In the genomic region with DNA sequence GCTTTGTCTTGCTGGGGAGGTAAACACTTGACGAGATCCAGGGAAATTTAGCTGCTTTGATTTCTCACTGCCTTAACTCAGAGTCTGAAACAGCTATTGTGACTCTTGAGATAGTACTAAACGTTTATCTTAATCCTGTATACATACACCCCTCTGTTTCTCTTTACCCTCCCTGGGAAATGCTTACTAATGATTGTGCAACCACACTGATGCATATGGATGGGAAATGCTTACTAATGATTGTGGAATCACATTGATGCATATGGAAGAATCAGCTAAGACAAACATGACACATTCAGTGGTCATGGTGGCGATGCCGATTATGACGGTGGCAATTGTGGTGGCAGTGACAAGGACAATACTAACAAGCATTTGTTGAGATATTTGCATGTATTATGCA, we compare ENCODE assay signal across 20 mouse cellular contexts. TPM values are rescaled to one million over a fixed set of nuclear protein-coding genes. Genes with fewer than 3 reads are reported as not detected.
DNase-seq lines count a peak whose midpoint lies in the region; ATAC-seq and TF ChIP-seq lines count a peak whose summit lies in the region.
"Had no signal": no experiment of that assay in that cellular context is flagged by ENCODE, and none has a peak within 500 bp of the region (broad histone marks: within the 10 kb centered on the region; RNA-seq: fewer than 3 reads in every experiment).

No protein-coding gene starts in this region.

- TF ChIP-seq CTCF in stomach, postnatal 0 days (IDR thresholded peaks at IDR 0.05; ENCODE audit: low read depth) = no peak

- no peak overlapping the region for H3K9ac ChIP-seq in limb, embryonic 15.5 days
- H3K9ac ChIP-seq in liver, embryonic 15.5 days = no peak overlapping the region
- H3K9ac ChIP-seq in stomach, postnatal 0 days (ENCODE audit: low read length) = no peak overlapping the region
- H3K9ac ChIP-seq in forebrain, embryonic 11.5 days (ENCODE audit: low read length) = no peak overlapping the region
- H3K9ac ChIP-seq: forebrain, embryonic 12.5 days; heart, embryonic 15.5 days; hindbrain, embryonic 14.5 days; liver, embryonic 13.5 days; neural tube, embryonic 15.5 days had no signal

- no peaks in the 10 kb centered on the region for H3K27me3 ChIP-seq in limb, embryonic 15.5 days
- no peaks in the 10 kb centered on the region for H3K27me3 ChIP-seq in limb, embryonic 10.5 days (ENCODE audit: low read depth, poor library complexity, severe bottlenecking)
- no peaks in the 10 kb centered on the region for H3K27me3 ChIP-seq in liver, embryonic 15.5 days
- no peaks in the 10 kb centered on the region for H3K27me3 ChIP-seq in stomach, postnatal 0 days (ENCODE audit: control insufficient read depth, insufficient read depth, low read length)
- H3K27me3 ChIP-seq in forebrain, embryonic 11.5 days (ENCODE audit: control insufficient read depth, insufficient read depth, low read length) = no peaks in the 10 kb centered on the region
- H3K27me3 ChIP-seq: forebrain, embryonic 12.5 days; heart, embryonic 15.5 days; liver, embryonic 13.5 days; neural tube, embryonic 15.5 days had no signal

- no peak overlapping the region for H3K4me3 ChIP-seq in limb, embryonic 15.5 days
- no peak overlapping the region for H3K4me3 ChIP-seq in limb, embryonic 10.5 days
- H3K4me3 ChIP-seq in liver, embryonic 15.5 days (replicated peaks) = no peak overlapping the region
- no peak overlapping the region for H3K4me3 ChIP-seq in stomach, postnatal 0 days (ENCODE audit: low read depth, low read length)
- H3K4me3 ChIP-seq in forebrain, embryonic 11.5 days (ENCODE audit: low read depth, low read length) = no peak overlapping the region
- H3K4me3 ChIP-seq: forebrain, embryonic 12.5 days; heart, embryonic 15.5 days; liver, embryonic 13.5 days; neural tube, embryonic 15.5 days had no signal

- peak overlapping the region; percentile 18; the same call in 1 of the 2 replicates for H3K27ac ChIP-seq in limb, embryonic 15.5 days
- no peak overlapping the region for H3K27ac ChIP-seq in limb, embryonic 10.5 days
- H3K27ac ChIP-seq in liver, embryonic 15.5 days (replicated peaks) = peak overlapping the region; percentile 36; the same call in 1 of the 2 replicates
- H3K27ac ChIP-seq in stomach, postnatal 0 days (replicated peaks) = peak overlapping the region; percentile 53; the same call in 1 of the 2 replicates
- no peak overlapping the region for H3K27ac ChIP-seq in forebrain, embryonic 11.5 days (ENCODE audit: low read depth, low read length)
- H3K27ac ChIP-seq: forebrain, embryonic 12.5 days; heart, embryonic 15.5 days; hindbrain, embryonic 14.5 days; liver, embryonic 13.5 days; macrophage; neural tube, embryonic 15.5 days had no signal

- no peak overlapping the region for H3K4me2 ChIP-seq in limb, embryonic 15.5 days
- no peak overlapping the region for H3K4me2 ChIP-seq in liver, embryonic 15.5 days
- no peak overlapping the region for H3K4me2 ChIP-seq in stomach, postnatal 0 days (replicated peaks; ENCODE audit: low read depth)
- no peak overlapping the region for H3K4me2 ChIP-seq in forebrain, embryonic 11.5 days (ENCODE audit: low read depth, low read length, severe bottlenecking)
- H3K4me2 ChIP-seq: forebrain, embryonic 12.5 days; heart, embryonic 15.5 days; hindbrain, embryonic 14.5 days; liver, embryonic 13.5 days; midbrain, embryonic 11.5 days; neural tube, embryonic 15.5 days had no signal

- 81% methylated on average over 5 of the region's 5 CpGs for WGBS in limb, embryonic 15.5 days
- 81% methylated on average over 5 of the region's 5 CpGs for WGBS in limb, embryonic 10.5 days
- 59% methylated on average over 5 of the region's 5 CpGs for WGBS in liver, embryonic 15.5 days (ENCODE audit: insufficient replicate concordance)
- 64% methylated on average over 5 of the region's 5 CpGs for WGBS in stomach, postnatal 0 days
- 76% methylated on average over 5 of the region's 5 CpGs for WGBS in forebrain, embryonic 11.5 days

- H3K4me1 ChIP-seq in limb, embryonic 15.5 days = no peaks in the 10 kb centered on the region
- no peaks in the 10 kb centered on the region for H3K4me1 ChIP-seq in limb, embryonic 10.5 days
- H3K4me1 ChIP-seq in liver, embryonic 15.5 days (replicated peaks) = peaks cover 5% of the 10 kb centered on the region; the same call in 1 of the 2 replicates
- H3K4me1 ChIP-seq in stomach, postnatal 0 days (replicated peaks; ENCODE audit: control insufficient read depth, insufficient read depth) = no peaks in the 10 kb centered on the region
- no peaks in the 10 kb centered on the region for H3K4me1 ChIP-seq in forebrain, embryonic 11.5 days (replicated peaks; ENCODE audit: control insufficient read depth, insufficient read depth, low read length)
- H3K4me1 ChIP-seq: heart, embryonic 15.5 days had no signal

- H3K36me3 ChIP-seq in limb, embryonic 15.5 days = no peaks in the 10 kb centered on the region
- H3K36me3 ChIP-seq in limb, embryonic 10.5 days = no peaks in the 10 kb centered on the region
- H3K36me3 ChIP-seq in liver, embryonic 15.5 days (replicated peaks) = no peaks in the 10 kb centered on the region
- no peaks in the 10 kb centered on the region for H3K36me3 ChIP-seq in stomach, postnatal 0 days (ENCODE audit: control insufficient read depth, insufficient read depth, low read length)
- no peaks in the 10 kb centered on the region for H3K36me3 ChIP-seq in forebrain, embryonic 11.5 days (ENCODE audit: control insufficient read depth, insufficient read depth, low read length)
- H3K36me3 ChIP-seq: forebrain, embryonic 12.5 days; heart, embryonic 15.5 days; liver, embryonic 13.5 days; neural tube, embryonic 15.5 days had no signal

- DNase-seq in limb, embryonic 10.5 days (ENCODE audit: low spot score) = no peak
- peak; percentile 48 for DNase-seq in NIH3T3 (ENCODE audit: low read depth)
- no peak for DNase-seq in stomach, postnatal 0 days (ENCODE audit: low spot score)
- DNase-seq in forebrain, embryonic 11.5 days (ENCODE audit: low spot score) = no peak
- no peak for DNase-seq in layer of hippocampus, postnatal 25 days (ENCODE audit: extremely low spot score in 1 of 2, low spot score in 1 of 2)
- DNase-seq: B cell, adult 2 months; cerebellum, adult 8-10 months; heart, postnatal 36 days; right cerebral cortex, postnatal 25 days; spleen, adult 18-20 months had no signal

- H3K9me3 ChIP-seq in limb, embryonic 15.5 days = no peaks in the 10 kb centered on the region
- H3K9me3 ChIP-seq in limb, embryonic 10.5 days (replicated peaks) = no peaks in the 10 kb centered on the region
- H3K9me3 ChIP-seq in liver, embryonic 15.5 days (replicated peaks) = no peaks in the 10 kb centered on the region
- H3K9me3 ChIP-seq in stomach, postnatal 0 days (ENCODE audit: control insufficient read depth, low read length) = no peaks in the 10 kb centered on the region
- H3K9me3 ChIP-seq in forebrain, embryonic 11.5 days (ENCODE audit: control insufficient read depth, low read length) = no peaks in the 10 kb centered on the region
- H3K9me3 ChIP-seq: forebrain, embryonic 12.5 days; heart, embryonic 15.5 days; liver, embryonic 13.5 days; neural tube, embryonic 15.5 days had no signal

- no peak for ATAC-seq in limb, embryonic 15.5 days (ENCODE audit: insufficient number of reproducible peaks, low FRiP score, low TSS enrichment, low read depth)
- no peak for ATAC-seq in liver, embryonic 15.5 days (ENCODE audit: insufficient read depth)
- no peak for ATAC-seq in stomach, postnatal 0 days (ENCODE audit: low FRiP score, low TSS enrichment)
- ATAC-seq in forebrain, embryonic 11.5 days (replicated peaks; ENCODE audit: low FRiP score) = no peak
- ATAC-seq: inflammation-experienced regulatory T-cells, adult 6 months had no signal

- no peak for TF ChIP-seq EP300 in stomach, postnatal 0 days (optimal IDR thresholded peaks at IDR 0.05)

RNA-seq across cellular contexts. Expression of a gene that starts 58.9 kb away (rescaled TPM):
- 15.5 and 18.2 TPM in 2 replicates for polyA plus RNA-seq in limb, embryonic 15.5 days (2015; fragmentation: Nextera tagmentation; extraction: Ambion mirVana)
- polyA plus RNA-seq in limb, embryonic 10.5 days (2016; fragmentation: Nextera tagmentation; extraction: Ambion mirVana) = 13.2 and 22.9 TPM in 2 replicates
- 0.99 and 1.5 TPM in 2 replicates for polyA plus RNA-seq in liver, embryonic 15.5 days (2015; fragmentation: Nextera tagmentation; extraction: Ambion mirVana)
- 6.6 and 8.2 TPM in 2 replicates for polyA plus RNA-seq in stomach, postnatal 0 days (2015; fragmentation: Nextera tagmentation; extraction: Ambion mirVana)
- 22.9 and 26.6 TPM in 2 replicates for polyA plus RNA-seq in forebrain, embryonic 11.5 days (2014; fragmentation: Nextera tagmentation; extraction: Ambion mirVana)
- 10 to 100 TPM; 65.0 to 67.5 TPM for total RNA-seq in layer of hippocampus, postnatal 25 days (2021)

Comparison
In these comparisons a context has a peak if more than half of its experiments do, and no peak if none do; other contexts are left out.
1. H3K27ac ChIP-seq: peak in limb, embryonic 15.5 days (single experiment), liver, embryonic 15.5 days (single experiment) and stomach, postnatal 0 days (single experiment); none in limb, embryonic 10.5 days (single experiment) and forebrain, embryonic 11.5 days (single experiment).